Mouse (Mus musculus): ENCODE measurements around the gene Galnt17. TPM values are rescaled to one million over a fixed set of nuclear protein-coding genes. Genes with fewer than 3 reads are reported as not detected.

Galnt17 gene
- polyA plus RNA-seq, 1 experiment: 0.08 TPM

DNA sequence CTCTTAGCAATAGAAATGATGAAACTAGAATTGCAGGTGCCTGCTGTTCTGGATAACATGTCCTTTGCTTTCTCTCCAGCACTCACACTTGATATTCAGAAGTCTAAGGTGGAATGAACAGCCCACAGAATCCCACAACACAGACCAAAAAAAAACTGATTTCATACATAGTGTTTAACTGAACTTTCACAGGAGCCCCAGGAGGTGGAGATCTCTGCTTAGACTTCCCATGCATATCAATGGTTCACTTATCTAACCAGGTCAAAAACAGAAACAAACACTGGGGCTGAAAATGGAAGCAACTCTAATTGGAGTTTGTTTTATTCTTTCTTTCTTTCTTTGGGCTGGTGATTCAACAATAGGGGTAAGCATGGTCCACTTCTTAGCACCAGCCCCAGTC lies 265.2 kb downstream of the Galnt17 start:
- H3K4me2 ChIP-seq (ENCODE audit: low read depth): no peak overlapping the region
- no peaks in the 10 kb centered on the region for H3K79me2 ChIP-seq (ENCODE audit: control insufficient read depth, insufficient read depth)

DNA sequence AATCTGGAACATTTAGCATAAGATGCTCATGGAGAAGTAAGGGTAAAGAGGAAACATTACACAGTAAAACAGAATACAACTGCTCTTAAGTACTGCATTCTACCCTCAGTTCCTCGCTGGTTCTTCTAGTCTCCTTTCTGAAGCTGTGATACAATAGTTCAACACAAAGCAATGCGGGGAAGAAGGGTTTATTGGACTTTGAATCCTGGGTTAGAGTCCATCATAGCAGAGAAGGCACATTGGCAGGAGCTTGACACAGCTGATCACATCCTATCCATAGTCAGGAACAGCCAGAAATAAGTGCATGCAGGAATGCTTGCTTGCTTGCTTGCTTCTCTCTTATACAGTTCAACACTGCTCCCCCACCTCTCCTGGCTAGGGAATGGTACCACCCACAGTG lies 267.9 kb downstream of the Galnt17 start:
- no peak overlapping the region for H3K4me2 ChIP-seq (ENCODE audit: low read depth)
- H3ac ChIP-seq (ENCODE audit: control insufficient read depth, insufficient read length): no peak overlapping the region
- no peaks in the 10 kb centered on the region for H3K36me3 ChIP-seq (ENCODE audit: control insufficient read depth, insufficient read depth)
- no peaks in the 10 kb centered on the region for H3K79me2 ChIP-seq (ENCODE audit: control insufficient read depth, insufficient read depth)
- TF ChIP-seq POLR2A (IDR thresholded peaks at IDR 0.05; ENCODE audit: insufficient read length, low read depth): no peak
- no peak for TF ChIP-seq MYOG (IDR thresholded peaks at IDR 0.05; ENCODE audit: control insufficient read depth in 1 of 3, insufficient read depth in 1 of 3, insufficient read length in 2 of 3, low read depth in 2 of 3)
- no peak for TF ChIP-seq MYOD1 (IDR thresholded peaks at IDR 0.05; ENCODE audit: control insufficient read depth in 1 of 3, insufficient read length in 2 of 3, low read depth in 2 of 3)
- no peak for TF ChIP-seq CEBPB (IDR thresholded peaks at IDR 0.05; ENCODE audit: insufficient read depth, poor library complexity, severe bottlenecking)
- no peak for TF ChIP-seq POLR2AphosphoS2 (IDR thresholded peaks at IDR 0.05; ENCODE audit: insufficient read length, low read depth)
- no peak for TF ChIP-seq E2F4 (IDR thresholded peaks at IDR 0.05; ENCODE audit: insufficient read depth)
- no peak for TF ChIP-seq REST (IDR thresholded peaks at IDR 0.05; ENCODE audit: insufficient read depth, insufficient read length)
- TF ChIP-seq USF1 (IDR thresholded peaks at IDR 0.05; ENCODE audit: low read depth): no peak
- no peak for TF ChIP-seq TCF3 (IDR thresholded peaks at IDR 0.05; ENCODE audit: insufficient read length, low read depth)
- TF ChIP-seq TCF12 (IDR thresholded peaks at IDR 0.05; ENCODE audit: insufficient read depth, poor library complexity, severe bottlenecking): no peak
- TF ChIP-seq MAX (IDR thresholded peaks at IDR 0.05; ENCODE audit: low read depth): no peak
- no peak for TF ChIP-seq SRF (IDR thresholded peaks at IDR 0.05; ENCODE audit: control insufficient read depth, insufficient read length, low read depth)
- no peaks in the 10 kb centered on the region for H3K27me3 ChIP-seq (ENCODE audit: control insufficient read depth, insufficient read depth, insufficient read length)
- no peak overlapping the region for H3K4me3 ChIP-seq

More for the DNA sequence above, 265.2 kb downstream of the Galnt17 start:
- H3K4me3 ChIP-seq: no peak overlapping the region
- no peaks in the 10 kb centered on the region for H3K36me3 ChIP-seq (ENCODE audit: control insufficient read depth, insufficient read depth)
- no peaks in the 10 kb centered on the region for H3K27me3 ChIP-seq (ENCODE audit: control insufficient read depth, insufficient read depth, insufficient read length)
- no peak for TF ChIP-seq POLR2AphosphoS2 (IDR thresholded peaks at IDR 0.05; ENCODE audit: insufficient read length, low read depth)
- no peak for TF ChIP-seq USF1 (IDR thresholded peaks at IDR 0.05; ENCODE audit: low read depth)
- no peak for TF ChIP-seq MAX (IDR thresholded peaks at IDR 0.05; ENCODE audit: low read depth)
- no peak for TF ChIP-seq CEBPB (IDR thresholded peaks at IDR 0.05; ENCODE audit: insufficient read depth, poor library complexity, severe bottlenecking)
- TF ChIP-seq POLR2A (IDR thresholded peaks at IDR 0.05; ENCODE audit: insufficient read length, low read depth): no peak
- no peak for TF ChIP-seq E2F4 (IDR thresholded peaks at IDR 0.05; ENCODE audit: insufficient read depth)
- TF ChIP-seq SRF (IDR thresholded peaks at IDR 0.05; ENCODE audit: control insufficient read depth, insufficient read length, low read depth): no peak
- TF ChIP-seq TCF3 (IDR thresholded peaks at IDR 0.05; ENCODE audit: insufficient read length, low read depth): no peak
- no peak for TF ChIP-seq MYOD1 (IDR thresholded peaks at IDR 0.05; ENCODE audit: control insufficient read depth in 1 of 3, insufficient read length in 2 of 3, low read depth in 2 of 3)
- no peak for TF ChIP-seq TCF12 (IDR thresholded peaks at IDR 0.05; ENCODE audit: insufficient read depth, poor library complexity, severe bottlenecking)
- no peak for TF ChIP-seq REST (IDR thresholded peaks at IDR 0.05; ENCODE audit: insufficient read depth, insufficient read length)
- TF ChIP-seq MYOG (IDR thresholded peaks at IDR 0.05; ENCODE audit: control insufficient read depth in 1 of 3, insufficient read depth in 1 of 3, insufficient read length in 2 of 3, low read depth in 2 of 3): no peak
- H3ac ChIP-seq (ENCODE audit: control insufficient read depth, insufficient read length): no peak overlapping the region

DNA sequence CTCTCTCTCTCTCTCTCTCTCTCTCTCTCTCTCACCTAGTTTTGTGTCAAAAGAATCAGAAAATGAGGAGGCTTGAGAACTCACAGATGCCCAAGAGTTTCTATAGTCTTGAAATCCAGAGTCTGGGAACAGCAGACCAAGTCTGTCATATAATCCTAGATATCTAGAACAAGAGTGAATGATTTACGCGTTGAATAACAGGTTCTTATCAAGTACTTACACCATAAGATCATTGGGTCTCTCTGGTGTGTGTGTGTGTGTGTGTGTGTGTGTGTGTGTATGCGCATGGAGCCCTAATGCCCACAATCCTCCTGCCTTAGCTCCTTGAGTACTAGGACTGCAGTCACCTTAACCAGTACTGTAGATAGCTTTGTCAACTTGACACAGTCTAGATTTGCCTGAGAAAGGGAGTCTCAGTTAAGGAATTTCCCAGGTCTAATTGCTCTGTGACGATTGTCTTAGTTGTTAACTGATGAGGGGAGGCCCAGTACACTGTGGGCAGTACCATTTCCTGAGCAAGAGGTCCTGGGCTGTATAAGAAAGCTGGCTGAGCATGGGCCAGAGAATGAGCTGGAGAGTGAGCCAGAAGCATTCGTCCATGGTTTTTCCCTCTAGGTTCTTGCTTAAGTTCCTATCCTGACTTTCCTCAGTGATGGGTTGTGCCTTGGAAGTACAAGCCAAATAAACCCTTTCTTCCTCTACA lies 268.5 kb downstream of the Galnt17 start:
- Histone ChIP-seq H3K27me3 (ENCODE audit: control insufficient read depth, insufficient read depth, insufficient read length) (no peaks in the 10 kb centered on the region), H3ac (ENCODE audit: control insufficient read depth, insufficient read length) (no peak overlapping the region), H3K79me2 (ENCODE audit: control insufficient read depth, insufficient read depth) (no peaks in the 10 kb centered on the region), H3K36me3 (ENCODE audit: control insufficient read depth, insufficient read depth) (no peaks in the 10 kb centered on the region), H3K4me2 (ENCODE audit: low read depth) (no peak overlapping the region), H3K4me3 (no peak overlapping the region)
- TF ChIP-seq POLR2AphosphoS2 (IDR thresholded peaks at IDR 0.05; ENCODE audit: insufficient read length, low read depth): no peak
- TF ChIP-seq TCF3 (IDR thresholded peaks at IDR 0.05; ENCODE audit: insufficient read length, low read depth): no peak
- no peak for TF ChIP-seq CEBPB (IDR thresholded peaks at IDR 0.05; ENCODE audit: insufficient read depth, poor library complexity, severe bottlenecking)
- TF ChIP-seq MAX (IDR thresholded peaks at IDR 0.05; ENCODE audit: low read depth): no peak
- TF ChIP-seq E2F4 (IDR thresholded peaks at IDR 0.05; ENCODE audit: insufficient read depth): no peak
- no peak for TF ChIP-seq SRF (IDR thresholded peaks at IDR 0.05; ENCODE audit: control insufficient read depth, insufficient read length, low read depth)
- TF ChIP-seq MYOG (IDR thresholded peaks at IDR 0.05; ENCODE audit: control insufficient read depth in 1 of 3, insufficient read depth in 1 of 3, insufficient read length in 2 of 3, low read depth in 2 of 3): no peak

DNA sequence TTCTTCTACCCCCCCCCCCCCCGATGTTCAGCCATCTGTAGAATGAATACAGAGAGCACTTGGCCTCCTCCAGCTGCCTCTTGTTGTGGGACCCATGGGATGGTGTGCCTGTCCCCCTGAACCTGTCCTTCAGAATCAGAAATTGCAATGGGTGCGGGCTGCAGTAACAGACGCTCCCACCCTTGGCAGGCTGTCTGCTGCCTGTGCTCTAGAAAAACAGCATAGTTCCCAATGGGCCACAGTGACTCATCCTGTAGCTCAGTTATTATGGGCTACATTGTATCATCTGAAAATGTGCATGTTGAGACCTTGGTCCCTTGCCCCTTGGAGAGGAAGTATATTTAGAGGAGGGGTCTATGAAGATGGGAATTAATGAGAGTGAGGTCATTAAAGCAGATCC lies 283.8 kb downstream of the Galnt17 start:
- no peak overlapping the region for H3ac ChIP-seq (ENCODE audit: control insufficient read depth, insufficient read length)
- H3K4me2 ChIP-seq (ENCODE audit: low read depth): no peak overlapping the region
- no peak overlapping the region for H3K4me3 ChIP-seq
- no peaks in the 10 kb centered on the region for H3K36me3 ChIP-seq (ENCODE audit: control insufficient read depth, insufficient read depth)
- H3K79me2 ChIP-seq (ENCODE audit: control insufficient read depth, insufficient read depth): no peaks in the 10 kb centered on the region
- TF ChIP-seq MYOD1 (IDR thresholded peaks at IDR 0.05; ENCODE audit: control insufficient read depth in 1 of 3, insufficient read length in 2 of 3, low read depth in 2 of 3) (no peak), E2F4 (IDR thresholded peaks at IDR 0.05; ENCODE audit: insufficient read depth) (no peak), POLR2A (IDR thresholded peaks at IDR 0.05; ENCODE audit: insufficient read length, low read depth) (no peak), CEBPB (IDR thresholded peaks at IDR 0.05; ENCODE audit: insufficient read depth, poor library complexity, severe bottlenecking) (no peak), TCF3 (IDR thresholded peaks at IDR 0.05; ENCODE audit: insufficient read length, low read depth) (no peak), MYOG (IDR thresholded peaks at IDR 0.05; ENCODE audit: control insufficient read depth in 1 of 3, insufficient read depth in 1 of 3, insufficient read length in 2 of 3, low read depth in 2 of 3) (no peak), POLR2AphosphoS2 (IDR thresholded peaks at IDR 0.05; ENCODE audit: insufficient read length, low read depth) (no peak), MAX (IDR thresholded peaks at IDR 0.05; ENCODE audit: low read depth) (no peak), REST (IDR thresholded peaks at IDR 0.05; ENCODE audit: insufficient read depth, insufficient read length) (no peak), SRF (IDR thresholded peaks at IDR 0.05; ENCODE audit: control insufficient read depth, insufficient read length, low read depth) (no peak), USF1 (IDR thresholded peaks at IDR 0.05; ENCODE audit: low read depth) (no peak)
- no peaks in the 10 kb centered on the region for H3K27me3 ChIP-seq (ENCODE audit: control insufficient read depth, insufficient read depth, insufficient read length)

Data from myocyte (in vitro differentiated cells).